Mouse (Mus musculus) T-helper 2 cell (primary cell): ENCODE results near the gene Dscaml1.

Experiments
- in situ Hi-C: fragments of 300-600 bp; cut with MboI, MseI; formaldehyde crosslinking; loops from one replicate; pipeline ENCODE4 v1.15.1; 2025; ENCODE audit warnings: high pct_unique_total_duplicates

The Dscaml1 gene

DNA sequence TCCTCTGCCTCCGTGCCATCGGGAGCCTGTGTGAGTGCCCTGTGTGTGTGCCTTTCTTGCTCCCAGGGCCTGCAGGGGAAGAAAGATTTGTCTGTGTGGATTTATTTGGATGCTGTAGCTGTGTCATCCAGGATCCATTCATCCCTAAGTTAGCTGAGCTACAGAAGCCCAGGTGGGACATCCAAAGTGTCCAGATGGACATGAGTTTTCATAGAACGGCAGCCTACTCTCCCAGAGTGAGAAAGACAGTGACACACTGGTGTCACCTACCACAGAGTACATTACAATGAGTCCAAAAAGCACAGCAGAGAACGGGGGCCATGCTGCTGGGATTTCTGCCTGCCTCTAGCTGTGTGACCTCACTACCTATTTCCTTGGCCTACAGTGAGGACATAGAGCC, 194.5 kb downstream of the Dscaml1 start:
- in situ Hi-C loops, result no loop called here

GRCm38 (mm10) chr9:45625889-45626446, 199.5 kb downstream of the Dscaml1 start:
- in situ Hi-C loops, result no loop called here

- in situ Hi-C loops, result no loop called here
Observed at GRCm38 (mm10) chr9:45632520-45632919, 206.1 kb downstream of the Dscaml1 start.

GRCm38 (mm10) chr9:45633036-45633435, 206.6 kb downstream of the Dscaml1 start:
- in situ Hi-C loops, result no loop called here

DNA sequence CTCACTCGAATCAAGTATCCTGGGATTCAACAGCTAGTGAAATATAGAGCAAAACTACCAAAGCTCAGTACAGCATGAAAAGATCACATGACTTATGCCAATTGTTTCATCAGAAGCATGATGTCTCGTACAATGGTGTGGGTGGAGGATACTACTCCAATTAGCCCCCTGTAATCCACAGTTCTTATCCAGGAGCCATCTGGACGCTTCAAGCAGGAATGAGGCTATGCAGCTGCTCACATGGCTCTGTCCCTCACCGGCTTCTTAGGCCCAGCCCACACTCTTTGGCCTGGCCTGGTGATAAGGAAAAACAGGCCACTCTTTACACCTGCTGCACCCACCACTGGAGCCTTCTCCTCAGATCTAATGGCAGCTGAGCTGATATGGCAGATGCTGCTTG, 208.6 kb downstream of the Dscaml1 start:
- in situ Hi-C loops, result no loop called here

DNA sequence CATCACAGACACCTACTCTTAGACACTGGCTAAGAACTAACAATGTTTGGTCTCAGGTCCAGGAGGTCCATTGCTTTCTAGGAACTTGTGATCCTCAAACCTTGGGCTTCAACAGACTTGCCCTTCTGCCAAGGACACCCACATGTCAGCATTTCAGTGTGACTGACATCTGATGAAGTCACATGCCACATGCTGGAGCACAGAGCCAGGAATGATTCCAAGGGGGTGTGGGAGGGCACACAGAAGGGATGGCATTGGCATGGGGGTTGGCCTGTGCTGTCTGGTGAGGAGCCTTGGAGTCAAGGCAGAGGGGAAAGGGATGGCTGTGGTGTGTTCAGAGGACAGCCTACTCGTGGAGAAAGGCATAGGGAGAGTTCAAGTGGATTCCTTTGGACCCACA, 210.9 kb downstream of the Dscaml1 start:
- in situ Hi-C loops, result no loop called here

DNA sequence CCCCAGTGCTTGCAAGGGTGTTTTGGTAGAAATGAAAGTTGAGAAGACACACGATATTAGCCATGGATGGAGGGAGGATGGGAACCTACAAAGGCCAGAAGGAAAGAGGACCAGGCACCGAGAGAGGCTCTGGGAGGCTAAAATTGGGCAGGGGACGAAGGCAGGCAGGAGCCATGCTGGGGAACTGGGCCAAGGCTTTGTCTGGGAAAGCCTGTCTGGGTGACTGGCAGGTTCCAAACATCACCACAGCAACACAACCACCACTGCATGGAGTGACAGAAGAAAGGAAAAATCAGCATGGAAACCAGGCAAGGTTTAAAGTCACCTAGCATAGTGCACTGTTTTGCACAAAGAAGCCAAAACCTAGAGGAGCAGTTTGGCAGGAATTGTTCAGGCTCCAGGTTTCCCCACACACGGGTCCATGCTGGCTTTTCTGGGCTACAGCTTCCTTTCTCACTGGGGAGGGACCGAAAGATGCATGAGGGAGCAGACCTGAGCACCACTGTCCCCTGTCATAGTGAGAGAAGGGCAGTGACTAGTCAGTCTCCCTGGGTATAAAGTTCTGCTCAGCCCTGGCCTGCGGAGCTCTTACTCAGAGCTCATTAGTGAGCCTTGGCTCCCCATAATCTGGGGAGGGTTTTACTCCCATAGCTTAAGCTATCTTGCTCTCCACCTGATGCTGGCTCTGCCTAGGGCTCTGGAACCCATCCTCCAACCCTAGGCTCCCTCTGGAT, 211.9 kb downstream of the Dscaml1 start:
- in situ Hi-C loops, result no loop called here

- in situ Hi-C loops, result no loop called here
Observed at GRCm38 (mm10) chr9:45644833-45645388, 218.5 kb downstream of the Dscaml1 start.

- in situ Hi-C loops, result no loop called here
Observed at GRCm38 (mm10) chr9:45645526-45645925, 219.1 kb downstream of the Dscaml1 start.

GRCm38 (mm10) chr9:45651078-45651809, 224.8 kb downstream of the Dscaml1 start:
- in situ Hi-C loops, result no loop called here

DNA sequence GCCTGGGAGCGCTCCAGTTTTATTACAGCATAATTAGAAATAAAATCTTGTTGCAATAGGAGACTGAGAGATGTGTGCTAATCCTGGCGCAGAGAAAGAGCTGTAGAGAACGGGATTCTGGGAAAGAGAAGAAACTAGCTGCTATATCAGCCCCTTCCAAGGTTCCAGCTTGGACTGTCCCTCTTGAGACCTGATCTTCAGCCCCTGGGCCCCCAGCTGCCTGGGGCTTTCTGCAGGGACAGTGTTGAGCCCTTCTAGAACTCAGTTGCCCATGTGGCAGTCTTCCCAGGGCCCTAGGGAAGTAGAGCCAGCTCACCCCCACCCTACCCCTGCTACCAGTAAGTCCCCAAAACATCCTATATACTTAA, 225.4 kb downstream of the Dscaml1 start:
- in situ Hi-C loops, result no loop called here

DNA sequence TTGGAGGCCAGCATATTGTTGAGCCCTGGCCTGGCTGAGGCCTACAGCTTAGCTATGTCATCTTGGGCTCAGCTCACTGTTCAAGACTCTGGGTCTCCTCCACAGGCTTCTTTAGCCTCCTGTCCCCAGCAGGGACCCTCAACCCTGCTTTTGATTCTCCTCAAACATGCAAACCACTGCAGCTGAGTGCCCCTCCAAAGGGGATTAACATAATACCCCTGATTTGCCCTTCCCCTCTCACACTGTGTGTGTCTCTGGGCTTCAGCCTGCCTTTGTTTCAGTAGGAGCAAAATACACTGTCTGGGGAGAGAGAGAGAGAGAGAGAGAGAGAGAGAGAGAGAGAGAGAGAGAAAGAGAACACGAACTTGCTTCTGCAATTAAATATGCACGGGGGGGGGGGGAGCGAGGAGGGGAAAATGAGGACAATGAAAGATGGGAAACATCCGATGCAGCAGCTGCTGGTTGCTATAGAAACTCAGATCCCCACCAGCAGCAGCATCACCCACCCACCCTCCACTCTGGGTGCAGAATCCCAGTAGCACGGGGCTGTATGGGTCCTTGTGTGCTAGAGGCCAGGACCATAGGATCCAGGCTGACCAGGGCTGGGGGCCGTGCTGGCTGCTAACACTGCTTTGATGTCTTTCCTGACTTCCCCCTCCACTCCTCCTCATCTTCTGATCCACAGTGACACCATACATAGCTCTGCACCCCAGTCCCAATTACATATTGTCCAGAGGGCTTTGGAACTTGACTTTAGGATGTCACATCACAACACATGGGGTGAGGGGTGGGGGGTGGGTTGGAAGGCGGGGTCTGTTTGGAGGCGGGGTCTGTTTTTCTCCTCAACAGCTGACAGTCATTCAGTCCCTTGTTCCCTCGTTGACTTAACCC, 231.0 kb downstream of the Dscaml1 start:
- in situ Hi-C loops, result no loop called here

DNA sequence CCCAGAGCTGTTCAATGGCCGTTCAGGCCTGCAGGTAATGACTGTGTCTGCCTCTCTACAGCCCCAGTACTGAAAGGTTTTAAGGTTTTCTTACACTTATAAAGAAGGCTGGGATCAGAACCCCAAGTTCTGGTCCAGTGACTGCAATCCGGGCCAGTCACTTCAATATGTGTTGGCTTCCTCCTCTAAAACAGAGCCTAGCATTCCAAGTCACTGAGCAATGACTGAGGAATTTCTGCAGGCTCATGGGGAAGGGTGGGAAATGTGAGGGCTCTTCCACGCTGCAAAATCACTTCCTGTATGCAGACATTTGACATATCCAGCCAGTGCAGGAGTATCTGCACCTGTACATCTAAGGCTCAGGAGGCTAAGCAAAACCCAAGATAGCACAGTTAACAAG, 233.8 kb downstream of the Dscaml1 start:
- in situ Hi-C loops, result no loop called here

GRCm38 (mm10) chr9:45662471-45662870, 236.0 kb downstream of the Dscaml1 start:
- in situ Hi-C loops, result no loop called here

GRCm38 (mm10) chr9:45663386-45664315, 237.2 kb downstream of the Dscaml1 start:
- in situ Hi-C loops, result no loop called here

- in situ Hi-C loops, result no loop called here
Observed at GRCm38 (mm10) chr9:45664326-45664725, 237.9 kb downstream of the Dscaml1 start.

- in situ Hi-C loops, result no loop called here
Observed at GRCm38 (mm10) chr9:45664871-45665394, 238.5 kb downstream of the Dscaml1 start.

DNA sequence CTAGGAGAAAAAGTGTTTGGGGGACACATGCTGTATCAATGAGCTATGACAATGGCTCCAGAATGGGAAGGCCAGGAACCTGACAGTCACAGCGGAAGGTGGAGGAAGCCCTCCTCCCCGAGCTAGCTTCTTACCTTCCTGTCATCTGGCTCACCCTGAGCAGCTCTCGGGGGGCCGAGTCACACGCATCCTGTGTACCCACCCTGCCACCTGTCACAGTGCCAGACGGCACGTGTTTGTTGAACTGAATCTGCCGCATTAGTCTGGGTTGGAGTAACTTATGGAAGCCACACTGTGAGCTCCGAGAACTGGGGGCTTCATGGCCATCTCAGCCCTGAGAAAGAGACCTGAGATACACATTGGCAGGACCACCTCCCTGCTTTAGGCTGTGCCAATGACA, 249.5 kb downstream of the Dscaml1 start:
- in situ Hi-C loops, result no loop called here

DNA sequence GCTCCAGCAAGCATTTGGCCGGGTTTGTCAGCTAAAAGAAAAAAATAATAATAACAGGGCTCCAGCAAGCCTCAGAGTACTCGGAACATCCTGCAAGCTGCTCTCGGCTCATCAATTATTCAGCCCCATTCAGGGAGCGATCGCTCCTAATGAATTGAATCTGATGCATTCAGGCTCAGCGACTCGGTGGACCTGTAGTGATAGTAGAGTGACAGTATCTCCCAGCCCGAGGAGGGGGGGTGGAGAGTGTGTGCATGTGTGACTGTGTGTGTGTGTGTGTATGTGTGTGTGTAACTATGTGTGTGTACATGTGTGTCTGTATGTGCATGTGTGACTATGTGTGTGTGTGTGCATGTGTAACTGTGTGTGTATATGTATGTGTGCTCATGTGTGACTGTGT, 250.2 kb downstream of the Dscaml1 start:
- in situ Hi-C loops, result no loop called here

DNA sequence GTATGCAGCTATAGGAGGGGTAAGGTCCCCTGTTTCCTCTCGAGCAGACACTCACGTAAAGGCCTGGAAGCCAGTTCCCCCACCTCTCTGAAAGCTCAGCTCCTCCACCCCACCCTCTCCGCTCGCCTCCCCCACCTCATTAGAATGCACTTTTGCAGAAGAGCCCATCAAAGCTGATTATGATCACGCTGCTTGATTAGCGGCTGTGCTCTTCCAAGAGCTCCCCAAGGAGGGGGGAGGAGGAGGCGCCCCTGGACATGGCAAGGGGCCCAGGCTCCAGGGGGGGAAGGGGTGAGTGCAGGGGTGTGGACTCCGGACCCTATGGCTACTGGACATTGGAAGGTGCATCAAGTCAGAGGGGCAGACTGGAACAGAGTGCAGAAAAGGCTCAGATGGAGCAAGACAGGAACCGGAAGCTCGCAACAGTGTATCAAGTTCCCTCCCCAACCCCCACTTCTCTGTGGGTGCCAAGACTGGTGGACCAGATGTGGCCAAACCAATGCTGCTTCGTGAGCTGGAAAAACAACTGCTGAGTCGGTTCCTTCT, 250.9 kb downstream of the Dscaml1 start:
- in situ Hi-C loops, result no loop called here
